Mouse (Mus musculus): ENCODE results near the gene Plp1.

DNA sequence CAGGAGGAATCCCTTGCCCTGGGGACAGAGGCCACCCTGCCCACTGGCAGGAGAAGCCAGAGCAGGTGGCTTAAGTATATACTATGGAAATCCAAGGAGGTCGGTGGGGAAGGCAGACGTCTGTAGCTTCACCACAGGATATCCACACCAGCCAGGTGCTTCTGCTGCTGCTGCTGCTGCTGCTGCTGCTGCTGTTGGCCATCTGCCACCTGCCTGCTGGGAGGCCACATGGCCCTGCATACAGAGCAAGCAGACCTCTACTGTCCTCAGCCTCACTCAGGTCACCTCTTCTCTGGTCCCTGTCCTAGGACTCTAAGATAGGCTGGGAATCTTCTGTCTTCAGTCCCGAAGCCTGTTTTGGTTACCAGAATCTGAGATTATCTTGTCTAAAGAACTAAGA, 44.4 kb upstream of the Plp1 start:
- no peak for TF ChIP-seq CTCF (conservative IDR thresholded peaks at IDR 0.05; ENCODE audit: low read length)
- TF ChIP-seq NANOG (IDR thresholded peaks at IDR 0.05; ENCODE audit: borderline replicate concordance, low read length), result no peak
- TF ChIP-seq POU5F1 (IDR thresholded peaks at IDR 0.05; ENCODE audit: borderline replicate concordance, low read length), result no peak
